Mouse (Mus musculus): ENCODE measurements around the gene Hils1. TPM values are rescaled to one million over a fixed set of nuclear protein-coding genes. Genes with fewer than 3 reads are reported as not detected.
A peak's percentile ranks its signal among the peaks of the same experiment; 100 is the strongest.

Gene Hils1
- total and polyA plus RNA-seq, 3 experiments = not detected

GRCm38 (mm10) chr11:95012075-95012474 is 44.7 kb downstream of the Hils1 start:
- H3K4me1 ChIP-seq (ENCODE audit: control insufficient read depth in 1 of 2, insufficient read depth in 2 of 2, low read length in 2 of 2) = peaks cover 8 to 52% of the 10 kb centered on the region in 2 experiments
- peak overlapping the region; percentile 99 for H3K27ac ChIP-seq (ENCODE audit: control insufficient read depth, low read depth, low read length)
- no peaks in the 10 kb centered on the region for H3K9me3 ChIP-seq (replicated peaks; ENCODE audit: insufficient read depth, low read length)
- peak overlapping the region; percentile 91 for H3K9ac ChIP-seq (ENCODE audit: control insufficient read depth, low read depth, low read length, poor library complexity, severe bottlenecking)
- peak; percentile 95 for TF ChIP-seq MXI1 (IDR thresholded peaks at IDR 0.05; ENCODE audit: low read depth, low read length)
- peak; percentile 5; the same call in 1 of the 2 replicates for TF ChIP-seq KAT2A (conservative IDR thresholded peaks at IDR 0.05; ENCODE audit: low read depth, low read length)
- peak; percentile 100 for TF ChIP-seq TCF12 (IDR thresholded peaks at IDR 0.05; ENCODE audit: low read depth, low read length)
- no peak; the same call in 1 of the 2 replicates for TF ChIP-seq ELF1 (IDR thresholded peaks at IDR 0.05; ENCODE audit: low read depth, low read length)
- peak; percentile 100 for TF ChIP-seq GATA1 (IDR thresholded peaks at IDR 0.05; ENCODE audit: low read depth, low read length)
- peak in 1 of 2 experiments; percentile 96; a peak in 2 of 4 replicates for TF ChIP-seq POLR2A (IDR thresholded peaks at IDR 0.05; ENCODE audit: control insufficient read depth in 1 of 2, insufficient read depth in 1 of 2, low read depth in 1 of 2, low read length in 2 of 2, poor library complexity in 1 of 2)
- peak; percentile 96 for TF ChIP-seq SIN3A (IDR thresholded peaks at IDR 0.05; ENCODE audit: low read length)
- TF ChIP-seq NELFE (IDR thresholded peaks at IDR 0.05; ENCODE audit: low read depth, low read length) = peak; percentile 84
- peak; percentile 100 for TF ChIP-seq TAL1 (IDR thresholded peaks at IDR 0.05; ENCODE audit: low read length)
- 0 out of 2 replicates have a peak, but pooled peaks have one; percentile 69 for TF ChIP-seq UBTF (IDR thresholded peaks at IDR 0.05; ENCODE audit: borderline replicate concordance, insufficient read depth, low read depth, low read length)
- no peak for TF ChIP-seq ZKSCAN1 (IDR thresholded peaks at IDR 0.05; ENCODE audit: low read depth, low read length)
- TF ChIP-seq POLR2AphosphoS5 (IDR thresholded peaks at IDR 0.05; ENCODE audit: borderline replicate concordance, low read depth, low read length) = no peak; the same call in 1 of the 2 replicates
- no peak for TF ChIP-seq NRF1 (IDR thresholded peaks at IDR 0.05; ENCODE audit: insufficient read depth, low read depth, low read length, poor library complexity, severe bottlenecking)
- peak; percentile 78 for TF ChIP-seq MAFK (IDR thresholded peaks at IDR 0.05; ENCODE audit: borderline replicate concordance, low read depth, low read length)
- peak; percentile 13; the same call in 1 of the 2 replicates for TF ChIP-seq CHD1 (IDR thresholded peaks at IDR 0.05; ENCODE audit: low read depth, low read length)
- TF ChIP-seq HCFC1 (IDR thresholded peaks at IDR 0.05; ENCODE audit: low read depth, low read length) = peak; percentile 45; the same call in 1 of the 2 replicates
- TF ChIP-seq RAD21 (IDR thresholded peaks at IDR 0.05; ENCODE audit: low read depth, low read length) = no peak
- TF ChIP-seq ETS1 (IDR thresholded peaks at IDR 0.05; ENCODE audit: low read depth, low read length) = peak; percentile 97
- no peak for TF ChIP-seq CTCF (IDR thresholded peaks at IDR 0.05 in 2 of 3, conservative IDR thresholded peaks at IDR 0.05 in 1 of 3; ENCODE audit: control insufficient read depth in 1 of 3, insufficient read depth in 1 of 3, low read depth in 2 of 3, low read length in 3 of 3, poor library complexity in 1 of 3, severe bottlenecking in 1 of 3)
- TF ChIP-seq JUND (IDR thresholded peaks at IDR 0.05; ENCODE audit: low read depth, low read length) = peak; percentile 75; the same call in 1 of the 2 replicates
- peak; percentile 86 for TF ChIP-seq BHLHE40 (IDR thresholded peaks at IDR 0.05; ENCODE audit: borderline replicate concordance, low read depth, low read length)
- peak; percentile 91 for TF ChIP-seq MYB (IDR thresholded peaks at IDR 0.05; ENCODE audit: low read depth, low read length)
- no peak; the same call in 1 of the 2 replicates for TF ChIP-seq ZC3H11A (IDR thresholded peaks at IDR 0.05; ENCODE audit: low read depth, low read length)
- peak; percentile 98 for TF ChIP-seq MYC (IDR thresholded peaks at IDR 0.05; ENCODE audit: low read depth, low read length)
- TF ChIP-seq MAZ (IDR thresholded peaks at IDR 0.05; ENCODE audit: low read depth, low read length) = peak; percentile 90
- TF ChIP-seq ZNF384 (IDR thresholded peaks at IDR 0.05; ENCODE audit: low read depth, low read length) = no peak
- peak; percentile 87; the same call in 1 of the 2 replicates for TF ChIP-seq POLR2AphosphoS2 (IDR thresholded peaks at IDR 0.05; ENCODE audit: low read length)
- TF ChIP-seq E2F4 (IDR thresholded peaks at IDR 0.05; ENCODE audit: borderline replicate concordance, low read depth, low read length) = no peak
- TF ChIP-seq MEF2A (IDR thresholded peaks at IDR 0.05; ENCODE audit: extremely low read depth, insufficient replicate concordance, low read depth, low read length, poor library complexity, severe bottlenecking) = peak; percentile 74; the same call in 1 of the 2 replicates
- TF ChIP-seq RCOR1 (IDR thresholded peaks at IDR 0.05; ENCODE audit: low read depth, low read length) = peak; percentile 82; the same call in 1 of the 2 replicates
- TF ChIP-seq USF1 (IDR thresholded peaks at IDR 0.05; ENCODE audit: low read depth, low read length) = peak; percentile 79
- peak; percentile 92 for TF ChIP-seq MAX (IDR thresholded peaks at IDR 0.05; ENCODE audit: low read length)
- TF ChIP-seq TBP (IDR thresholded peaks at IDR 0.05; ENCODE audit: low read depth, low read length) = peak; percentile 96
- peak; percentile 97 to 99 for TF ChIP-seq EP300 (IDR thresholded peaks at IDR 0.05; ENCODE audit: low read depth in 1 of 2, low read length in 2 of 2)
- peak; percentile 94 for TF ChIP-seq ZMIZ1 (IDR thresholded peaks at IDR 0.05; ENCODE audit: low read depth, low read length)
- H3K36me3 ChIP-seq (ENCODE audit: control insufficient read depth in 1 of 2, insufficient read depth in 2 of 2, low read length in 2 of 2) = peaks cover 0 to 34% of the 10 kb centered on the region in 2 experiments
- DNase-seq (ENCODE audit: low read depth, low spot score) = peak; percentile 98
- H3K4me3 ChIP-seq (ENCODE audit: control insufficient read depth in 1 of 2, insufficient read depth in 1 of 2, low read depth in 2 of 2, low read length in 2 of 2) = peak overlapping the region; percentile 70 to 80; a peak in 3 of 4 replicates
- peaks cover 25% of the 10 kb centered on the region for H3K79me2 ChIP-seq (ENCODE audit: control insufficient read depth, insufficient read depth, low read length, poor library complexity)
- H3K27me3 ChIP-seq (ENCODE audit: control insufficient read depth in 1 of 2, insufficient read depth in 2 of 2, low read length in 2 of 2) = no peaks in the 10 kb centered on the region
